Comparison of ENCODE assay signal across 17 mouse cellular contexts in genomic region chr10:110899744-110900501, GRCm38 (mm10). TPM values are rescaled to one million over a fixed set of nuclear protein-coding genes. Genes with fewer than 3 reads are reported as not detected.
DNase-seq lines count a peak whose midpoint lies in the region; ATAC-seq and TF ChIP-seq lines count a peak whose summit lies in the region.
"Had no signal": no experiment of that assay in that cellular context is flagged by ENCODE, and none has a peak within 500 bp of the region (broad histone marks: within the 10 kb centered on the region; RNA-seq: fewer than 3 reads in every experiment).

No protein-coding gene starts in this region.

- H3K4me3 ChIP-seq in limb, embryonic 14.5 days (replicated peaks; ENCODE audit: low read length) = no peak overlapping the region
- H3K4me3 ChIP-seq in limb, embryonic 10.5 days = no peak overlapping the region
- no peak overlapping the region for H3K4me3 ChIP-seq in stomach, embryonic 14.5 days (ENCODE audit: low read depth, low read length)

- no peaks in the 10 kb centered on the region for H3K27me3 ChIP-seq in limb, embryonic 14.5 days (ENCODE audit: control insufficient read depth, insufficient read depth, low read length)
- no peaks in the 10 kb centered on the region for H3K27me3 ChIP-seq in limb, embryonic 10.5 days (ENCODE audit: low read depth, poor library complexity, severe bottlenecking)
- no peaks in the 10 kb centered on the region for H3K27me3 ChIP-seq in Patski
- no peaks in the 10 kb centered on the region for H3K27me3 ChIP-seq in stomach, embryonic 14.5 days (ENCODE audit: control insufficient read depth, insufficient read depth, low read length)

- CTCF ChIA-PET in Patski (lab: Charles Lee) = interaction anchor here (0.9 kb wide), 1 partner anchor 14 kb away, joined by 3 read pairs; no protein-coding TSS in a partner anchor

- 54% methylated on average over 13 of the region's 13 CpGs for WGBS in limb, embryonic 14.5 days
- 53% methylated on average over 13 of the region's 13 CpGs for WGBS in limb, embryonic 10.5 days
- WGBS in stomach, embryonic 14.5 days = 28% methylated on average over 13 of the region's 13 CpGs

- POLR2A ChIA-PET in Patski (lab: Charles Lee) = no interaction called here

- peak; percentile 25 for DNase-seq in gastrocnemius, adult 18-20 months (ENCODE audit: low spot score)
- DNase-seq in gastrocnemius, postnatal 25 days = no peak
- DNase-seq in limb, embryonic 14.5 days (ENCODE audit: low spot score) = peak; percentile 54
- DNase-seq in limb, embryonic 10.5 days (ENCODE audit: low spot score) = no peak
- peak; percentile 64 for DNase-seq in Patski (ENCODE audit: low read depth, low spot score)
- no peak for DNase-seq in thymus, postnatal 14 days
- DNase-seq in right cerebral cortex, adult 18-20 months = no peak
- DNase-seq: adrenal gland, postnatal 10 days; cerebellum, adult 9-11 months; embryo, embryonic 11 days; kidney, postnatal 14 days; layer of hippocampus, postnatal 36 days; liver, postnatal 0 days; retina, postnatal 1 day; spleen, adult 18-20 months; thymus, adult 2 months had no signal

- no peak for ATAC-seq in limb, embryonic 14.5 days (ENCODE audit: low FRiP score, low read depth)
- ATAC-seq in Patski = peak; percentile 57
- peak; percentile 28; the same call in 1 of the 2 replicates for ATAC-seq in stomach, embryonic 14.5 days (ENCODE audit: insufficient number of reproducible peaks, insufficient read depth, low FRiP score, low read depth)
- ATAC-seq: liver, postnatal 0 days had no signal

- in situ Hi-C loops in Patski (cut with MboI; ENCODE audit: low pct_unique_long_range_greater_than_20kb) = no loop called here

- H3K27ac ChIP-seq in limb, embryonic 14.5 days (replicated peaks; ENCODE audit: low read depth, low read length) = no peak overlapping the region
- no peak overlapping the region for H3K27ac ChIP-seq in limb, embryonic 10.5 days
- H3K27ac ChIP-seq in stomach, embryonic 14.5 days (ENCODE audit: low read length) = peak overlapping the region; percentile 12; the same call in 1 of the 2 replicates

- H3K9me3 ChIP-seq in limb, embryonic 14.5 days (ENCODE audit: control insufficient read depth, low read length) = no peaks in the 10 kb centered on the region
- no peaks in the 10 kb centered on the region for H3K9me3 ChIP-seq in limb, embryonic 10.5 days (replicated peaks)
- H3K9me3 ChIP-seq in stomach, embryonic 14.5 days (ENCODE audit: control insufficient read depth, low read depth, low read length) = no peaks in the 10 kb centered on the region

- TF ChIP-seq POLR2A in limb, embryonic 14.5 days (IDR thresholded peaks at IDR 0.05; ENCODE audit: borderline replicate concordance, extremely low read depth, insufficient read depth, insufficient read length) = no peak

- H3K4me1 ChIP-seq in limb, embryonic 14.5 days (ENCODE audit: control insufficient read depth, insufficient read depth, low read length) = no peaks in the 10 kb centered on the region
- H3K4me1 ChIP-seq in limb, embryonic 10.5 days = no peaks in the 10 kb centered on the region
- 0 out of 2 replicates have a peak, but pooled peaks cover 3% of the 10 kb centered on the region for H3K4me1 ChIP-seq in stomach, embryonic 14.5 days (ENCODE audit: control insufficient read depth, insufficient read depth, low read length)

- H3K4me2 ChIP-seq in limb, embryonic 14.5 days (replicated peaks; ENCODE audit: low read depth, low read length, severe bottlenecking) = no peak overlapping the region
- no peak overlapping the region for H3K4me2 ChIP-seq in stomach, embryonic 14.5 days (replicated peaks; ENCODE audit: low read depth, low read length)

- no peak overlapping the region for H3K9ac ChIP-seq in limb, embryonic 14.5 days (ENCODE audit: low read depth, low read length, severe bottlenecking)
- no peak overlapping the region for H3K9ac ChIP-seq in stomach, embryonic 14.5 days (replicated peaks; ENCODE audit: low read depth, low read length)
- H3K9ac ChIP-seq: liver, postnatal 0 days had no signal

- TF ChIP-seq CTCF in Patski (IDR thresholded peaks at IDR 0.05) = no peak

- H3K36me3 ChIP-seq in limb, embryonic 14.5 days (ENCODE audit: control insufficient read depth, insufficient read depth, low read length) = no peaks in the 10 kb centered on the region
- no peaks in the 10 kb centered on the region for H3K36me3 ChIP-seq in limb, embryonic 10.5 days
- H3K36me3 ChIP-seq in stomach, embryonic 14.5 days (ENCODE audit: control insufficient read depth, insufficient read depth, low read length) = no peaks in the 10 kb centered on the region

RNA-seq across cellular contexts. Expression of gene Csrp2, which starts 19.7 kb away (rescaled TPM):
- 1 to 10 TPM; 5.5 to 6.4 TPM for total RNA-seq in gastrocnemius, adult 18-20 months (2021)
- 10 to 100 TPM in 1 of 2 experiments, 1 to 10 TPM in 1; 8.8 to 15.2 TPM for total RNA-seq in gastrocnemius, postnatal 25 days (2021)
- 124 and 168 TPM in 2 replicates for polyA plus RNA-seq in limb, embryonic 14.5 days (2012; rRNA removed)
- polyA plus RNA-seq in limb, embryonic 14.5 days (2014; fragmentation: Nextera tagmentation; extraction: Ambion mirVana) = 155 and 170 TPM in 2 replicates
- 179 and 195 TPM in 2 replicates for polyA plus RNA-seq in limb, embryonic 10.5 days (2016; fragmentation: Nextera tagmentation; extraction: Ambion mirVana)
- 17.6 TPM for polyA plus RNA-seq in Patski (2021)
- polyA plus RNA-seq in stomach, embryonic 14.5 days (2014; fragmentation: Nextera tagmentation; extraction: Ambion mirVana) = 192 and 199 TPM in 2 replicates

Comparison
In these comparisons a context has a peak if more than half of its experiments do, and no peak if none do; other contexts are left out.
1. DNase-seq: peak in gastrocnemius, adult 18-20 months (single experiment), limb, embryonic 14.5 days (single experiment) and Patski (single experiment); none in gastrocnemius, postnatal 25 days (single experiment), limb, embryonic 10.5 days (single experiment), thymus, postnatal 14 days (single experiment) and right cerebral cortex, adult 18-20 months (single experiment).